Mouse (Mus musculus) adrenal gland, postnatal 25 days (tissue): ENCODE results near the gene Myd88. TPM values are rescaled to one million over a fixed set of nuclear protein-coding genes. Genes with fewer than 3 reads are reported as not detected.
A peak's percentile ranks its signal among the peaks of the same experiment; 100 is the strongest.
"Not testable (repeated sequence)": the region's sequence is repeated elsewhere in the genome, so short reads cannot be mapped to it uniquely, and the experiment has no call there.

Source experiments
- DNase-seq: peaks from one replicate; pipeline ENCODE4 v3.0.0; 2021; ENCODE audit warnings: mixed read lengths
- long read RNA-seq: library from polyadenylated mRNA; stranded (forward); transcript quantifications from one replicate; pipeline ENCODE4 v2.0.0, GENCODE M21; 2021
- total RNA-seq: library from RNA; stranded (reverse); gene quantifications from 2 replicates; pipeline ENCODE4 v1.2.3, GENCODE M21; 2021

The Myd88 gene
- total RNA-seq, result 23.7 and 32.1 TPM in 2 replicates
- long read RNA-seq, transcript Myd88-201 (6 exons, 1,960 nt), result major isoform, 31 of 40 reads
- long read RNA-seq, partial matches to known transcripts, result 8 of 40 reads
- long read RNA-seq, other reads (novel, unspliced or antisense), result 1 of 40 reads

- peak; percentile 93 for DNase-seq
These were observed at the start of gene Myd88 for GRCm38 (mm10) chr9:119340909-119341816. Gene Myd88, minus strand, starts transcription at chr9:119341411.

GRCm38 (mm10) chr9:119390214-119390613, 49.0 kb upstream of the Myd88 start:
- DNase-seq, result no peak

GRCm38 (mm10) chr9:119388956-119389355, 47.7 kb upstream of the Myd88 start:
- DNase-seq, result peak; percentile 38

GRCm38 (mm10) chr9:119382603-119383002, 41.4 kb upstream of the Myd88 start:
- no peak for DNase-seq

- DNase-seq, result no peak
These were observed 37.0 kb upstream of the Myd88 start for GRCm38 (mm10) chr9:119378231-119378630.

GRCm38 (mm10) chr9:119375556-119375955, 34.3 kb upstream of the Myd88 start:
- no peak for DNase-seq

GRCm38 (mm10) chr9:119375008-119375407, 33.8 kb upstream of the Myd88 start:
- no peak for DNase-seq

GRCm38 (mm10) chr9:119371251-119371650, 30.0 kb upstream of the Myd88 start:
- no peak for DNase-seq

- DNase-seq, result not testable (repeated sequence)
These were observed 29.6 kb upstream of the Myd88 start for GRCm38 (mm10) chr9:119370770-119371169.

GRCm38 (mm10) chr9:119368367-119368766, 27.2 kb upstream of the Myd88 start:
- no peak for DNase-seq

- DNase-seq, result no peak
These were observed 24.1 kb upstream of the Myd88 start, which contains the start of gene Slc22a14 for GRCm38 (mm10) chr9:119365284-119365683. Gene Slc22a14, minus strand, starts transcription at chr9:119365553.

GRCm38 (mm10) chr9:119363229-119363628, 22.0 kb upstream of the Myd88 start:
- DNase-seq, result no peak

- DNase-seq, result no peak
These were observed 20.2 kb upstream of the Myd88 start for GRCm38 (mm10) chr9:119361416-119361815.

- no peak for DNase-seq
These were observed 16.8 kb upstream of the Myd88 start for GRCm38 (mm10) chr9:119358058-119358429.

- peak; percentile 96 for DNase-seq
These were observed 16.3 kb upstream of the Myd88 start, which contains the start of gene Xylb for GRCm38 (mm10) chr9:119357331-119358057. Gene Xylb, plus strand, starts transcription at chr9:119357381.

- DNase-seq, result no peak
These were observed 14.7 kb upstream of the Myd88 start for GRCm38 (mm10) chr9:119355943-119356342.

- no peak for DNase-seq
These were observed 12.7 kb upstream of the Myd88 start for GRCm38 (mm10) chr9:119353926-119354325.

GRCm38 (mm10) chr9:119352060-119352459, 10.8 kb upstream of the Myd88 start:
- peak; percentile 88 for DNase-seq

GRCm38 (mm10) chr9:119350947-119351705, 9.9 kb upstream of the Myd88 start:
- DNase-seq, result no peak

GRCm38 (mm10) chr9:119350531-119350930, 9.3 kb upstream of the Myd88 start:
- no peak for DNase-seq

GRCm38 (mm10) chr9:119346376-119346775, 5.2 kb upstream of the Myd88 start:
- peak; percentile 36 for DNase-seq

GRCm38 (mm10) chr9:119342728-119343127, 1.5 kb upstream of the Myd88 start:
- no peak for DNase-seq
